In the genomic region with DNA sequence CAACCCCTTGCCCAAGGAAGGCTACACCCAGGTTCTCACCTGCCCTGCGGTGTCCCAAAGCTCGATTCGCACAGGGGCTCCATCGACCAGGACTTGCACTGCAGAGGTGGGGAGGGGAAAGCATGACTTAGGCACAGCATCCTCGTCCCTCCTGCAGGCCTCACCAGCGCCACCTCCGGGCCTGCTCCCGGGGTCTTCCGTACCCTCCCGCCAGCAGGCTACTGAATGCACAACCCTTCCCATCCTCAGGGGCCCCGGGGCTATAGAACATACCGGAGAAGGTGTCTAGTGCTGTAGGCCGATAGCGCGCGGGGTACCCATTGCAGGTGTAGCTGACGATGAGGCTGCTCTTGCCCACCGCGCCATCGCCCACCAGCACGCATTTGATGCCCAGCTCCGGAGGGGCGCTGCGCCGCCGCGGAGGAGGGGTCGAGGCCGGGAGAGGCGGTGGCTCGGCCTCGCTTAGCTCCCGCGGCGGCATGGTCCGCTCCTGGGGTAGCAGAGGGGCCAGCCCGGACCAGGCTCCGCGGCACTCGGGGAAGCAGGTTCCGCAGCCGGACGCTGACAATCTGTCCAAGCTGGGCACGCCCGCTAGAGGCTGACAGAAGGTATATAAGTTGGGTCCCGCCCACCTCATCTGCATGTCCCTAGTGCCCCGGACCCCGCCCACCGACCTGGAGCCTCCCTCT, we compare ENCODE assay signal across 8 mouse cellular contexts. TPM values are rescaled to one million over a fixed set of nuclear protein-coding genes. Genes with fewer than 3 reads are reported as not detected.
DNase-seq lines count a peak whose midpoint lies in the region; ATAC-seq lines count a peak whose summit lies in the region.

Rhov (minus strand) TSS at position 630 of the 689 bp plus-strand sequence.

- peak; percentile 87 for ATAC-seq in forebrain, embryonic 11.5 days (replicated peaks; ENCODE audit: low FRiP score)

- H3K9me3 ChIP-seq in forebrain, embryonic 11.5 days (ENCODE audit: control insufficient read depth, low read length), result no peaks in the 10 kb centered on the region
- H3K9me3 ChIP-seq in megakaryocyte, embryonic 14.5 days, result no peaks in the 10 kb centered on the region

- peak within 1 kb of the TSS; percentile 54 for H3K9ac ChIP-seq in forebrain, embryonic 11.5 days (ENCODE audit: low read length)

- peak within 1 kb of the TSS; percentile 97 for H3K4me2 ChIP-seq in forebrain, embryonic 11.5 days (ENCODE audit: low read depth, low read length, severe bottlenecking)

- H3K4me1 ChIP-seq in forebrain, embryonic 11.5 days (replicated peaks; ENCODE audit: control insufficient read depth, insufficient read depth, low read length), result no peaks in the 10 kb centered on the region
- peaks cover 31% of the 10 kb centered on the region for H3K4me1 ChIP-seq in megakaryocyte, embryonic 14.5 days

- peak; percentile 64 for DNase-seq in Muller cell, postnatal 12 days (ENCODE audit: inconsistent ontology term)
- peak; percentile 56 for DNase-seq in c-Kit-positive CD71-positive TER-119-positive erythroid progenitor cells, embryonic 14.5 days (ENCODE audit: low spot score)
- peak; percentile 84 for DNase-seq in forebrain, embryonic 11.5 days (ENCODE audit: low spot score)
- peak; percentile 81 for DNase-seq in induced T-regulatory cell, adult 2 months (ENCODE audit: low read depth)
- DNase-seq in left cerebral cortex, postnatal 14 days (ENCODE audit: low spot score in 2 of 2), result peak; percentile 49 to 65
- peak; percentile 67 to 72 for DNase-seq in right cerebral cortex, postnatal 36 days (ENCODE audit: low spot score in 2 of 2)
- DNase-seq in gastrocnemius, adult 18-20 months (ENCODE audit: low spot score), result no peak

- H3K36me3 ChIP-seq in forebrain, embryonic 11.5 days (ENCODE audit: control insufficient read depth, insufficient read depth, low read length), result no peaks in the 10 kb centered on the region
- no peaks in the 10 kb centered on the region for H3K36me3 ChIP-seq in megakaryocyte, embryonic 14.5 days (replicated peaks; ENCODE audit: low read length)

- WGBS in forebrain, embryonic 11.5 days, result under 1% methylated on average over 44 of the region's 49 CpGs

- H3K27me3 ChIP-seq in forebrain, embryonic 11.5 days (ENCODE audit: control insufficient read depth, insufficient read depth, low read length), result peaks cover 6% of the 10 kb centered on the region
- peaks cover 42% of the 10 kb centered on the region for H3K27me3 ChIP-seq in megakaryocyte, embryonic 14.5 days (replicated peaks)

- no peak within 1 kb of the TSS for H3K27ac ChIP-seq in forebrain, embryonic 11.5 days (ENCODE audit: low read depth, low read length)

- intact Hi-C loops in left cerebral cortex, postnatal 14 days (cut with DNase I), result no loop called here

- peak within 1 kb of the TSS; percentile 48 for H3K4me3 ChIP-seq in forebrain, embryonic 11.5 days (ENCODE audit: low read depth, low read length)
- peak within 1 kb of the TSS; percentile 94 for H3K4me3 ChIP-seq in megakaryocyte, embryonic 14.5 days (replicated peaks)

RNA-seq across cellular contexts. Expression of gene Rhov, which starts in this region (rescaled TPM):
- polyA plus RNA-seq in forebrain, embryonic 11.5 days (2014; fragmentation: Nextera tagmentation; extraction: Ambion mirVana), result 0.83 and 0.90 TPM in 2 replicates
- total RNA-seq in left cerebral cortex, postnatal 14 days (2021), result 1 to 10 TPM; 9.5 to 9.9 TPM
- polyA plus RNA-seq in megakaryocyte, embryonic 14.5 days (2012; ENCODE audit: insufficient read depth, low replicate concordance), result 1.9 TPM in 1 of 2 replicates, not detected in the other
- total RNA-seq in gastrocnemius, adult 18-20 months (2021), result not detected

Comparison
In these comparisons a context has a peak if more than half of its experiments do, and no peak if none do; other contexts are left out.
1. RNA of gene Rhov (total RNA-seq): 9.5 to 9.9 TPM in left cerebral cortex, postnatal 14 days; not detected in gastrocnemius, adult 18-20 months; every median in the first group is over 10 times any median in the second.
2. Peak in DNase-seq, ATAC-seq, H3K4me3 ChIP-seq, H3K9ac ChIP-seq and H3K4me2 ChIP-seq in forebrain, embryonic 11.5 days; RNA of the gene not detected or under 1 TPM.